Mouse (Mus musculus) forebrain, embryonic 14.5 days (tissue): ENCODE data around the gene Cd83. TPM values are rescaled to one million over a fixed set of nuclear protein-coding genes. Genes with fewer than 3 reads are reported as not detected.
A peak's percentile ranks its signal among the peaks of the same experiment; 100 is the strongest.

Source experiments
- ATAC-seq: fragments of 200-750 bp; cut with Nextera tagmentation; 2 replicates; pipeline ENCODE4 v1.8.0; 2017; ENCODE audit warnings: mild to moderate bottlenecking, moderate library complexity
- DNase-seq: peaks from one replicate; pipeline ENCODE4 v3.0.0-alpha.2; 2015; ENCODE audit warnings: low spot score
- H3K27ac ChIP-seq: fragments of 300-500 bp; sonication (generic); 2 replicates; pipeline ENCODE4 v1.5.1; 2014; ENCODE audit warnings: low read depth, mild to moderate bottlenecking, control low read depth, low read length, moderate library complexity
- H3K27me3 ChIP-seq: fragments of 300-500 bp; sonication (generic); replicated peaks from 2 replicates; pipeline ENCODE4 v1.6.1; 2014; ENCODE audit warnings: low read length, control low read depth, mixed read lengths; ENCODE audit not compliant: control insufficient read depth, insufficient read depth
- H3K36me3 ChIP-seq: fragments of 300-500 bp; sonication (generic); 2 replicates; pipeline ENCODE4 v1.6.1; 2014; ENCODE audit warnings: low read length, control low read depth; ENCODE audit not compliant: control insufficient read depth, insufficient read depth
- H3K4me1 ChIP-seq: fragments of 300-500 bp; sonication (generic); 2 replicates; pipeline ENCODE4 v1.6.1; 2014; ENCODE audit warnings: antibody characterized with exemption, low read length, control low read depth; ENCODE audit not compliant: control insufficient read depth, insufficient read depth
- H3K4me2 ChIP-seq: fragments of 300-500 bp; sonication (generic); 2 replicates; pipeline ENCODE4 v1.6.1; 2014; ENCODE audit warnings: mild to moderate bottlenecking, control low read depth, low read length
- H3K4me3 ChIP-seq: fragments of 300-500 bp; sonication (generic); 2 replicates; pipeline ENCODE4 v1.5.1; 2014; ENCODE audit warnings: low read depth, low read length, control low read depth
- H3K9ac ChIP-seq: fragments of 300-500 bp; sonication (generic); 2 replicates; pipeline ENCODE4 v1.6.1; 2014; ENCODE audit warnings: mild to moderate bottlenecking, low read length, control low read depth, moderate library complexity
- H3K9me3 ChIP-seq: fragments of 300-500 bp; sonication (generic); replicated peaks from 2 replicates; pipeline ENCODE4 v1.6.1; 2016; ENCODE audit warnings: low read length, control low read depth, mixed read lengths; ENCODE audit not compliant: control insufficient read depth
- WGBS: fragments of 180-500 bp; shearing (Covaris S2); extraction: QIAGEN DNeasy Blood & Tissue Kit; methylation state at CpG from one replicate; pipeline ENCODE4 v1.1.7; 2014; 5-methylcytosine and 5-hydroxymethylcytosine counted together
- polyA plus RNA-seq: library from polyadenylated mRNA; unstranded; fragments of >200 nt; fragmentation: Nextera tagmentation; extraction: Ambion mirVana; gene quantifications from 2 replicates; pipeline ENCODE4 v1.2.1, GENCODE M21; 2014

Gene Cd83
- polyA plus RNA-seq, 1 experiment from 2014 or later: 9.1 TPM

GRCm38 (mm10) chr13:43754455-43755128, 30.0 kb upstream of the Cd83 start:
- ATAC-seq (no peak), DNase-seq (no peak)
- H3K9ac ChIP-seq: no peak overlapping the region
- WGBS: 95% methylated on average over 3 of the region's 3 CpGs
- H3K4me3 ChIP-seq: no peak overlapping the region
- no peaks in the 10 kb centered on the region for H3K4me1 ChIP-seq
- no peaks in the 10 kb centered on the region for H3K27me3 ChIP-seq
- no peak overlapping the region for H3K27ac ChIP-seq
- H3K4me2 ChIP-seq: no peak overlapping the region
- H3K36me3 ChIP-seq: no peaks in the 10 kb centered on the region
- no peaks in the 10 kb centered on the region for H3K9me3 ChIP-seq

DNA sequence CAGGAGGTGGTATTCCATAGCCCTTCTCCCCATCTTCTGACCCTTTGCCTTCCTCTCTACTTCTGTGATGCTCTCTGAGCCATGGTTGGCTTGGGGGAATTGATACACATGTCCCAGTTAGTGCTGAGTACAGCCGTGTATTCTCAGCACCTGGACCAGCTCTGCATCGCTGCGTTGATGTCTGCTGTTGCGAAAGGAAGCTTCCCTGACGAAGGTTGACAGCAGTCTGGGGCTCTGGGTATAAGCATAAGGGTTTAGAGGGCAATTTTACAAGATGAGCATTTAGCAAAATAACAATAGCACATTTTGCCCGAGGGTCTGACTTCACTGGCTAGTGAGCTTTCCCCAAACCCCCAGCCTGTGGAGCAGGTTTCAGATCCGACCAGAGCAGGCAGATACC, 29.0 kb upstream of the Cd83 start:
- no peak for ATAC-seq
- Histone ChIP-seq H3K36me3 (no peaks in the 10 kb centered on the region), H3K4me2 (no peak overlapping the region), H3K9ac (no peak overlapping the region), H3K9me3 (no peaks in the 10 kb centered on the region), H3K4me1 (no peaks in the 10 kb centered on the region), H3K27ac (no peak overlapping the region), H3K27me3 (no peaks in the 10 kb centered on the region), H3K4me3 (no peak overlapping the region)
- no peak for DNase-seq
- 86% methylated on average over 7 of the region's 7 CpGs for WGBS

- no peak overlapping the region for H3K27ac ChIP-seq
- no peaks in the 10 kb centered on the region for H3K36me3 ChIP-seq
- DNase-seq (no peak), ATAC-seq (no peak)
- H3K27me3 ChIP-seq: no peaks in the 10 kb centered on the region
- H3K4me1 ChIP-seq: no peaks in the 10 kb centered on the region
- H3K4me3 ChIP-seq: no peak overlapping the region
- H3K9ac ChIP-seq: no peak overlapping the region
- no peak overlapping the region for H3K4me2 ChIP-seq
- H3K9me3 ChIP-seq: no peaks in the 10 kb centered on the region
- WGBS: 92% methylated on average over 12 of the region's 12 CpGs
Observed at GRCm38 (mm10) chr13:43761156-43761855, 23.3 kb upstream of the Cd83 start.

GRCm38 (mm10) chr13:43762901-43763300, 21.7 kb upstream of the Cd83 start:
- no peaks in the 10 kb centered on the region for H3K36me3 ChIP-seq
- no peak overlapping the region for H3K9ac ChIP-seq
- H3K27ac ChIP-seq: no peak overlapping the region
- no peaks in the 10 kb centered on the region for H3K4me1 ChIP-seq
- H3K9me3 ChIP-seq: no peaks in the 10 kb centered on the region
- WGBS: 94% methylated on average over 9 of the region's 9 CpGs
- no peaks in the 10 kb centered on the region for H3K27me3 ChIP-seq
- H3K4me3 ChIP-seq: no peak overlapping the region
- no peak overlapping the region for H3K4me2 ChIP-seq
- no peak for ATAC-seq
- DNase-seq: no peak

GRCm38 (mm10) chr13:43763301-43763994, 21.1 kb upstream of the Cd83 start:
- Histone ChIP-seq H3K27me3 (no peaks in the 10 kb centered on the region), H3K9ac (no peak overlapping the region), H3K36me3 (no peaks in the 10 kb centered on the region), H3K4me2 (no peak overlapping the region), H3K27ac (no peak overlapping the region), H3K4me1 (no peaks in the 10 kb centered on the region), H3K9me3 (no peaks in the 10 kb centered on the region), H3K4me3 (no peak overlapping the region)
- no peak for DNase-seq
- WGBS: 93% methylated on average over 12 of the region's 12 CpGs
- no peak for ATAC-seq

DNA sequence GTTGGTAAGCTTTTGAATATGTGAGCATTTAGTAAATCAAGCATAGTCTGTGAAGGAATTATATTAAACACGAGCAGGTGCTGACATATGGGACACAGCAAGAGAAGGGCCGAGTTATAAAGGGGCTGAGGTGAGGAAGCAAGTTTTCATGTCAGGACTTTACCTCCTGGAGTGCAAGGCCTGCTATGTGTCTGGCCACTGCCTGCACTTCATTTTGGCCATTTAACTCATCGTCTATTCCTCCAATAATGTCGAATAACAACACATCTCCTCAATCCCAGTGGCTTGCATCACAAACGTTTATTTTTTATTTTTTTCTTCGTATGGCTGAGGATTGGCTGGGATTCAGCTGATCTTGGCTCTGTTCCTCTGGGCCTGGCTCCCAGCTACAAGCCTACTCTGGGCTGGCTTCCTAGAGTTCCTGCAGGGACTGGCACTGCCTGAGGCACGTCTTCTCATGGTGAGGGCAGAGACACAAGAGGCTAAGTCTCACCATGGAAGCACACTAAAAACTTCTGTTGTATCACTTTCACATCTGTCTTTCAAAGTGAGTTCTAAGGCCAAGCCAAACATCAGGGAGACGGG, 20.5 kb upstream of the Cd83 start:
- Histone ChIP-seq H3K4me1 (no peaks in the 10 kb centered on the region), H3K27ac (no peak overlapping the region), H3K9me3 (no peaks in the 10 kb centered on the region), H3K4me2 (no peak overlapping the region), H3K36me3 (no peaks in the 10 kb centered on the region), H3K9ac (no peak overlapping the region), H3K27me3 (no peaks in the 10 kb centered on the region), H3K4me3 (no peak overlapping the region)
- ATAC-seq (peak; percentile 62; the same call in 1 of the 2 replicates), DNase-seq (peak; percentile 79)
- WGBS: 66% methylated on average over 8 of the region's 8 CpGs

GRCm38 (mm10) chr13:43765293-43765814, 19.2 kb upstream of the Cd83 start:
- Histone ChIP-seq H3K9me3 (no peaks in the 10 kb centered on the region), H3K27ac (no peak overlapping the region), H3K4me3 (no peak overlapping the region), H3K4me2 (no peak overlapping the region), H3K9ac (no peak overlapping the region), H3K27me3 (no peaks in the 10 kb centered on the region), H3K4me1 (no peaks in the 10 kb centered on the region), H3K36me3 (no peaks in the 10 kb centered on the region)
- WGBS: 84% methylated on average over 11 of the region's 11 CpGs
- no peak for ATAC-seq
- no peak for DNase-seq

DNA sequence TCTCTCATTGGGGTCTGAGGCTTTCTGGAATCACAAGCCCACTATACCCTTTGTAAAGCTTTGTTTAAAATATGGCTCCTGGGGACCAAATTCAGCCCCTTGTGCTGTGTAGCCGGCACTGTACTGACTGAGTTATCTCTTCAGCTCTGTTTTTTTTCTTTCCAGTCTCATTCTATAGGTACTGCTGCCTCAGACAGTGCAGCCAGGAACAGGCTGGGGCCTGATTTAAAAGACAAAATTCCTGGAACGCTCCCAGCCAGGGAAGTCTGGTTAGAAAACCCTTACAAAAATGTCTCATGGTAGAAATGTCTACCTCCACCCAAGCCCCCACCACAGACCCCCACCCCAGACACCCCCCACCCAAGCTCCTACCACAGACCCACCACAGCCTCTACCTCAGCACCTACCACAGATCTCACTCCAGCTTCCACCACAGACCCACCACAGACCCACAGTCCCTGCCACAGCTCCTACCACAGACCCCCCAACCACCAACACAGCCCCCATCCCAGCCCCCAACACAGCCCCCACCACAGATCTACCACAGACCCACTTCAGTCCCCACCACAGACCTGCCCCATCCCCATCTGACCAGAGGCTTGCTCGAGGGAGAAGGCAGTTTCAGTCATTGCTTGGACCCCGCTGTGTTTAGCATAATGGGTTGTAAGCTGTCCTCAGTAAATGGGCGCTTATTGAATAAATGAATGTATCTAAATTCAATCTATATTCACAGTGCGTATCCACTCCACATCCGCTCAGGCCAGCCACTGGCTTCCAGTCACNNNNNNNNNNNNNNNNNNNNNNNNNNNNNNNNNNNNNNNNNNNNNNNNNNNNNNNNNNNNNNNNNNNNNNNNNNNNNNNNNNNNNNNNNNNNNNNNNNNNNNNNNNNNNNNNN, 17.5 kb upstream of the Cd83 start:
- Histone ChIP-seq H3K4me3 (no peak overlapping the region), H3K4me2 (no peak overlapping the region), H3K9me3 (no peaks in the 10 kb centered on the region), H3K27me3 (no peaks in the 10 kb centered on the region), H3K36me3 (no peaks in the 10 kb centered on the region), H3K27ac (no peak overlapping the region), H3K4me1 (no peaks in the 10 kb centered on the region), H3K9ac (no peak overlapping the region)
- 58% methylated on average over 7 of the region's 7 CpGs for WGBS
- peak; percentile 72 for ATAC-seq
- DNase-seq: peak; percentile 58
